Mouse (Mus musculus) midbrain, postnatal 0 days (tissue): ENCODE measurements around the gene Adra2c. TPM values are rescaled to one million over a fixed set of nuclear protein-coding genes. Genes with fewer than 3 reads are reported as not detected.

ENCODE experiments used
- ATAC-seq: fragments of 200-750 bp; cut with Nextera tagmentation; 2 replicates; pipeline ENCODE4 v1.8.0; 2017; ENCODE audit warnings: moderate number of reproducible peaks, mild to moderate bottlenecking, moderate TSS enrichment, moderate library complexity; ENCODE audit not compliant: low FRiP score
- DNase-seq: peaks from one replicate; pipeline ENCODE4 v3.0.0-alpha.2; 2015; ENCODE audit warnings: low spot score
- H3K27ac ChIP-seq: fragments of 300-500 bp; sonication (generic); 2 replicates; pipeline ENCODE4 v1.5.1; 2014; ENCODE audit warnings: low read depth, mild to moderate bottlenecking, low read length, mixed read lengths
- H3K27me3 ChIP-seq: fragments of 300-500 bp; sonication (generic); 2 replicates; pipeline ENCODE4 v1.6.1; 2014; ENCODE audit warnings: low read length, control low read depth, mixed read lengths; ENCODE audit not compliant: insufficient read depth
- H3K36me3 ChIP-seq: fragments of 300-500 bp; sonication (generic); 2 replicates; pipeline ENCODE4 v1.6.1; 2014; ENCODE audit warnings: low read length, control low read depth, mixed read lengths; ENCODE audit not compliant: insufficient read depth
- H3K4me1 ChIP-seq: fragments of 300-500 bp; sonication (generic); 2 replicates; pipeline ENCODE4 v1.6.1; 2014; ENCODE audit warnings: mild to moderate bottlenecking, control low read depth, antibody characterized with exemption, low read length, mixed read lengths; ENCODE audit not compliant: insufficient read depth
- H3K4me2 ChIP-seq: fragments of 300-500 bp; sonication (generic); 2 replicates; pipeline ENCODE4 v1.6.1; 2014; ENCODE audit warnings: low read depth, mild to moderate bottlenecking, low read length, mixed read lengths; ENCODE audit not compliant: poor library complexity, severe bottlenecking
- H3K4me3 ChIP-seq: fragments of 300-500 bp; sonication (generic); 2 replicates; pipeline ENCODE4 v1.5.1; 2014; ENCODE audit warnings: low read depth, mild to moderate bottlenecking, low read length, moderate library complexity
- H3K9ac ChIP-seq: fragments of 300-500 bp; sonication (generic); replicated peaks from 2 replicates; pipeline ENCODE4 v1.6.1; 2014; ENCODE audit warnings: mild to moderate bottlenecking, low read length, moderate library complexity, mixed read lengths; ENCODE audit not compliant: poor library complexity, severe bottlenecking
- H3K9me3 ChIP-seq: fragments of 300-500 bp; sonication (generic); 2 replicates; pipeline ENCODE4 v1.6.1; 2016; ENCODE audit warnings: low read length, control low read depth
- CTCF ChIP-seq: IDR thresholded peaks from 2 replicates; pipeline ENCODE4 v1.5.1; 2016; ENCODE audit warnings: antibody characterized with exemption, mild to moderate bottlenecking
- WGBS: fragments of 180-500 bp; shearing (Covaris S2); extraction: QIAGEN DNeasy Blood & Tissue Kit; methylation state at CpG from one replicate; pipeline ENCODE4 v1.1.7; 2014; 5-methylcytosine and 5-hydroxymethylcytosine counted together
- polyA plus RNA-seq: library from polyadenylated mRNA; unstranded; fragments of >200 nt; fragmentation: Nextera tagmentation; extraction: Ambion mirVana; gene quantifications from 2 replicates; pipeline ENCODE4 v1.2.1, GENCODE M21; 2015
- total RNA-seq: library from RNA; depleted of rRNA; stranded (reverse); fragments of >200 nt; gene quantifications from 2 replicates; pipeline ENCODE4 v1.2.3, GENCODE M21; 2014; rRNA removed

Adra2c gene
- total RNA-seq (7.4 and 10.5 TPM in 2 replicates), polyA plus RNA-seq (0.79 and 0.96 TPM in 2 replicates)

DNA sequence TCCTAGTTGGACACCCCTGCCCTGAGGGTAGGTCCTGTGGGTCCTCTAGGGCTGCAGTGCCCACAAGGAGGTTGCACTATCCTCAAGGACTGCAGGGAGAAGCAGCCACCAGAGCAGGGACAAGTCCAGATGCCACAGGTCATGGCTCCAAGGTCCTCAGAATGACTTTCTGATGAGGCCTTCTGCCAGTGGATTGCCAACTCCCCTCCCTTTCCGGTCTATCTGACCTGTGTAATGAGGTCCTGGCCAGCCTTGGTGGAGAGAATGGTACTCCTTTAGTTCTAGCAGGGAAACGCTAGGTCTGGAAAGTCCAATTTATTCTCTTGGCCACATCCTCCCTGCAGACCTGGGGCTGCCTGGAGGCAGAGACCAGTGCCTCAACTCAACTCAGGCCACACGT lies at the start of gene Adra2c:
TSS of gene Adra2c (plus strand) at position 301 of the 400 bp plus-strand sequence.
- Histone ChIP-seq H3K9me3 (no peaks in the 10 kb centered on the region), H3K4me3 (peak within 1 kb of the TSS; percentile 61), H3K9ac (peak within 1 kb of the TSS; percentile 42), H3K27ac (no peak within 1 kb of the TSS), H3K4me2 (peak within 1 kb of the TSS; percentile 96), H3K27me3 (peaks cover 61% of the 10 kb centered on the region), H3K4me1 (no peaks in the 10 kb centered on the region), H3K36me3 (no peaks in the 10 kb centered on the region)
- ATAC-seq (no peak), DNase-seq (no peak)
- no peak for TF ChIP-seq CTCF
- 46% methylated on average over 3 of the region's 3 CpGs for WGBS

DNA sequence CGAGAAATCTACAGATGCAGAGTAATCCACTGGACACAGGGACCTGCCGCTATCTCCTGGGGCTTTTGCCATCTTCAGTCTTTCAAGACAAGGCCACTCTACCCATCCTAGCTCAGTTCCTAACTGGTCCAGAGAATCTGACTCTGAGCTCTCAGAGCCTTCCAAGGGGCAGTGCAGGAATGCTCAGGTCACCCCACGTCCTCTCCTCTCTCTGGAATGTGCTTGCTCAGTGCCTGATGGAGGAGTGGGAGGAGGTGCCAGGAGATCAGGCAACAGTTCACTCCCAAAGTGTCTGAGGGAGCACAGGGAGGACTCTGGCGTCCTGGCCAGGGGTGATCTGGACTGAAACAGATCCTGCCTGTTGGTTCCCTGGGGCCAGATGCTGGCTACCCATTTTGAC lies 45.0 kb upstream of the Adra2c start:
- Histone ChIP-seq H3K36me3 (no peaks in the 10 kb centered on the region), H3K27me3 (no peaks in the 10 kb centered on the region; the same call in 1 of the 2 replicates), H3K9ac (no peak overlapping the region), H3K9me3 (no peaks in the 10 kb centered on the region), H3K4me2 (no peak overlapping the region), H3K4me3 (no peak overlapping the region), H3K4me1 (no peaks in the 10 kb centered on the region), H3K27ac (no peak overlapping the region)
- ATAC-seq = no peak
- DNase-seq = no peak
- 80% methylated on average over 4 of the region's 4 CpGs for WGBS
- TF ChIP-seq CTCF = no peak

DNA sequence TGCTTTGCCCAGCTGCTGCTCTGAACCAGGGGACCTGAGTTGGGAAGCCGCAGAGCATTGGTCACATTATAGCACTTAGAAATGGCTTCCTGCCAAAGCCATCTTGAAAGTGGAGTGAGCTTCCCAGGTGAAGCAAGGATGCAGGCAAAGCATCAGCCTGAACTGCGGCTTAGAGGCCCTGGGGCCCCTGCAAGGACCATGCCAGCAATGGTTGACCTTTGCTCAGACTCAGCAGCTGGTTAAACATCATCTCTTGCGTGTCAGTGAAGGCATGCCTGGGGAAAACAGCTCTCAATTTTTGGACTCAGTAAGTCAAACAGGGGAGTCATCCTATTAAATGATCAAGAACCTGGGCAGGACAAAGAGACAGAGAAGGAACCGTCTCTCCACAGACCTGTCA lies 40.4 kb upstream of the Adra2c start:
- WGBS = 86% methylated on average over 4 of the region's 4 CpGs
- ATAC-seq = no peak

DNA sequence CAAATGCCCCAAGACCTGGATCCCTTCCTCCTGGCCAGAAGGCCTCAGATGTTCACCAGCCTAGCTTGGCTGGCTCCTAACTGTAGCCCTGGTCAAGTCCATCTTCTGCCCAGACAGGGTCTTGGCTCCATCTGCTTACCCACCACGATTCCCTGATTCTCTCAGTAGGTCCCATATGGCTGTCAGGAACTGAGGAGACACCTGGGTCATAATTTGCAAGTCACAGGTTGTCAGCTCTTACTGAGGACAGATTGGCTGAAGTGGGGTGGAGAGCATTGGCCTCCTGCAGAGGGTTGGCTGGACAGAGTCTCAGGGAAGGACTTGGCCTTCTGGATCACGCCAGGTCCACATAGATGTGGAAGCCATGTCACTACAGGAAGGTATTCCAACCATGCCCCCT lies 39.5 kb upstream of the Adra2c start:
- no peak overlapping the region for H3K9ac ChIP-seq
- TF ChIP-seq CTCF = no peak
- no peak overlapping the region for H3K27ac ChIP-seq
- no peaks in the 10 kb centered on the region; the same call in 1 of the 2 replicates for H3K27me3 ChIP-seq
- H3K4me3 ChIP-seq = no peak overlapping the region
- DNase-seq (peak; percentile 22), ATAC-seq (no peak)
- 77% methylated on average over 2 of the region's 2 CpGs for WGBS
- H3K4me2 ChIP-seq = no peak overlapping the region
- H3K4me1 ChIP-seq = no peaks in the 10 kb centered on the region
- no peaks in the 10 kb centered on the region for H3K36me3 ChIP-seq
- 0 out of 2 replicates have a peak, but pooled peaks cover 4% of the 10 kb centered on the region for H3K9me3 ChIP-seq

More for the DNA sequence above, 40.4 kb upstream of the Adra2c start:
- Histone ChIP-seq H3K36me3 (no peaks in the 10 kb centered on the region), H3K4me1 (no peaks in the 10 kb centered on the region), H3K27me3 (no peaks in the 10 kb centered on the region; the same call in 1 of the 2 replicates), H3K9ac (no peak overlapping the region), H3K4me2 (no peak overlapping the region), H3K4me3 (no peak overlapping the region), H3K27ac (no peak overlapping the region), H3K9me3 (0 out of 2 replicates have a peak, but pooled peaks cover 4% of the 10 kb centered on the region)
- no peak for DNase-seq
- no peak for TF ChIP-seq CTCF

DNA sequence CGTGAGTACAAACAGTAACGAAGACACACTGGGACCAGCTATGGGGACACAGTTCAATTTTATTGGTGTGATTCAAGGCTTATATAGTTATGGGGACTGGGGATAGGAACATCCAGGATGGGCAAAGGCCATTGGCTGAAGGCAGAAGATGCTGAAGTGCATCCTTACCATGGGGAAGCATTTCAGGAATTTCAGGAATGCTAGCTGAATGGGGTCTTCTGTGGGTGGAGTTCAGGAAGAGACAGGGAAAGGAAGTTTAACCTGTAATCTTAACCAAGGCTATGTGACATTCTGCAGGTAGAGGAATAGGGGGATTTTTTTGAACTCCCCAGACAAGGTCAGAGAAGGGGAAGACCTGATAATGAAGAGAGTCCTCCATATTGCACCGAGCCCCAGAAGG lies 36.6 kb upstream of the Adra2c start:
- Histone ChIP-seq H3K9me3 (0 out of 2 replicates have a peak, but pooled peaks cover 4% of the 10 kb centered on the region), H3K4me1 (peaks cover 5% of the 10 kb centered on the region), H3K4me2 (no peak overlapping the region), H3K27me3 (no peaks in the 10 kb centered on the region), H3K4me3 (no peak overlapping the region), H3K36me3 (no peaks in the 10 kb centered on the region), H3K9ac (no peak overlapping the region), H3K27ac (no peak overlapping the region)
- DNase-seq (no peak), ATAC-seq (no peak)
- 90% methylated on average over 3 of the region's 3 CpGs for WGBS
- TF ChIP-seq CTCF = no peak

DNA sequence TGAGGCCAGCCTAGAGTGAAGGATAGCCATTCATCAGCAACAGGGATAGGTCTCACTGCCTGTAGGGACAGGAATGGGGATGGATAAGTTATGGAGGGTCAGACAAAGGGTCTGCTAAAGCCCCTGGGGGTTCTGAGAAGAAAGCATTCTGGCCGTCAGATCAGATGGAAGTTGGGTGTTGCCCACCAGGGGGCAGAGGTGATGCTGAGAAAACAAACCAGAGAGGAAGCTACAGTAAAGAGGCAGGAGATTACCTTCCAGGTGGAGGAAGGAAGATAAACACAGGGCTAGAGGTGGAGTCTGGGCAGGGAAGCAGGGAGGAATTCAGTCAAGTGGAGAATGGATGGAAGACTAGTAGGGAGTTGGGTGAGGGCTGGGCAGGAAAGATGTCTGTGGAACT lies 33.9 kb upstream of the Adra2c start:
- Histone ChIP-seq H3K27ac (no peak overlapping the region), H3K36me3 (no peaks in the 10 kb centered on the region), H3K4me3 (no peak overlapping the region), H3K27me3 (no peaks in the 10 kb centered on the region; the same call in 1 of the 2 replicates), H3K9ac (no peak overlapping the region), H3K9me3 (0 out of 2 replicates have a peak, but pooled peaks cover 4% of the 10 kb centered on the region), H3K4me2 (no peak overlapping the region), H3K4me1 (peaks cover 5% of the 10 kb centered on the region)
- WGBS = 16% methylated on average over 1 of the region's 1 CpGs
- ATAC-seq (no peak), DNase-seq (no peak)
- TF ChIP-seq CTCF = peak; percentile 51
